Mouse (Mus musculus): ENCODE data around the gene Kif16b.

Kif16b gene

GRCm38 (mm10) chr2:142641766-142642165 is 259.6 kb downstream of the Kif16b start:
- DNase-seq: peak; percentile 11

- DNase-seq: no peak
Observed at GRCm38 (mm10) chr2:142635606-142636304, 265.6 kb downstream of the Kif16b start.

DNA sequence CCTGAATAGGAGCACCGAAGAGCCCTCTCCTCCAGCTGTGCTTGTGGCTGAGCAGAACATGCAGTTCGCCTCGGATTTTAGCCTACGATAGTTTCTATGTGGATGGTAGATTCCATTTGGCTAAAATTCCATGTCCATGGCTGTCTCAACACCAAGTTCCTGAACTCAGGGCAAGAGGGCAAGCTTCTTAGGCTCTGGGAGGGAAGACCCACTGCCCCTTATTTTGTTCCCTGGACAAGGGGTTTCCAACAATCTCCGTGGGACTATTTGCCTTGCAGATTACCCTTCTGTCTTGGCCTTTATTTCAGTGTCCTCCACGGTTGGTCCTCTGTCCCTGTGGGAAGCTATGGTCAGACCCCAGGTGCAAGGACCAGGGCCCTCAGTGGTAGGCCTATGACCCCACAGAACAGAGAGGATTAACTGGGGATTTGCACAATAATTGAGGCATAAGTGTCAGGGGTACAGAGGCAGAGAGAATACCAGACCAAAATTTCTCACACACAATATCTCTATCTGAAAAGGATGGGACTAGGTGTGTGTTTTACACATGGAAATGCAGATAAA is 267.3 kb downstream of the Kif16b start:
- no peak for DNase-seq

DNA sequence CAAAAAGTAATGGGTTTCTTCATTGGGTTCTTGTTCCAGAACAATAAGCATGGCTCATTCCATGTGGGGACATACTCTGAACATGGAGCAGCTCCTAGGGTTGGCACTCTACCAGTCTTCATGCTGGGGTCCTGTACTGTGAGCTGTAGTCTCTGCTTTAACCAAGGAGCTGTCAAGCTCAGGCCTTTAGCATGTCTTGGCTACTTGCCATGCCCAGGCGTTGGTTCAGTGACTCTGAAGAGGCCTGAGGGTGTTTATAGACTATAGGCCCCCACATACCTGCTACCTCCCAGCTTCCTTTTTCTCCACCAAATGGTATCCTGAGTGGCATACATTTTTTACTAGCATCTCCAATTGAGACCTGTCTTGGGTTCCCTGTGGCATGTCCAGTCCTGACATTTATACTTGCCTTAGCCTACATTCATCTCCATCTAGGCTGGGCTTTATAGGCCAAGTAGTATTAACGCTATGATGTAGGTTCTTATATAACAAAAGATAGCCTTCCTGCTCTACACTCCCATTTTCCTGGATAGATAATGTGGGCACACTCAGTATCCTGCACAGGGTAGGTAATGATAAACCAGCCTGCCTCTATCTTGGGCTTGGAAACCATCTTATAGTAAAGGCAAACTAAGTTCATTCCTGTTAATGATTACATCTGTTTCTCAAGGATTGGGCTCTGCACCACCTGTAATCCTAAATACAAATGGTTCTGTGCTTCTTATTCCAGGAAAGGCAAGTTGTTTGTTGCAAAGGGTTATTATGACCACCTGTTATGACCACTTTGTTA is 271.6 kb downstream of the Kif16b start:
- no peak for DNase-seq

- no peak for DNase-seq
Observed at GRCm38 (mm10) chr2:142625756-142626155, 275.6 kb downstream of the Kif16b start.

GRCm38 (mm10) chr2:142625101-142625500 is 276.2 kb downstream of the Kif16b start:
- DNase-seq: no peak

GRCm38 (mm10) chr2:142624254-142624653 is 277.1 kb downstream of the Kif16b start:
- no peak for DNase-seq

GRCm38 (mm10) chr2:142621152-142621551 is 280.2 kb downstream of the Kif16b start:
- no peak for DNase-seq

DNA sequence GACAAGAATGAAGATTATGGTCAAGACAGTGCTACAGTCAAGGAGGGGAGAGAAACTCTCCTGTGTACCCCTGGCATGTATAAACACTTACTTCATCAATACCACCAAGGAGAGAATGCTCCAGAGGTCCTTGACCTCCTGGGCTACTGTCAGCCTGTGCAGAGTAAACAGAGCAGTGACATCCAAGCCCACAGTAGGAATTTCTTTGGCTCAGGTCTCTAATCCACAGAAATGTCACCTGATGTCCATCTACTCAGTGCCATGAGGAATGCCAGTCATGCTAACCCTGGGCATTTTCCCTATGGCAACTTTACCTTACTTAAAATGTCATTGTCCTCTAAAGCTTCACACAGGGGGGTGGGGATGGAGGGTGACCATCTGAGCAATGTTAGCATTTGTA is 281.4 kb downstream of the Kif16b start:
- DNase-seq: no peak

- no peak for DNase-seq
Observed at GRCm38 (mm10) chr2:142614535-142614934, 286.8 kb downstream of the Kif16b start.

DNA sequence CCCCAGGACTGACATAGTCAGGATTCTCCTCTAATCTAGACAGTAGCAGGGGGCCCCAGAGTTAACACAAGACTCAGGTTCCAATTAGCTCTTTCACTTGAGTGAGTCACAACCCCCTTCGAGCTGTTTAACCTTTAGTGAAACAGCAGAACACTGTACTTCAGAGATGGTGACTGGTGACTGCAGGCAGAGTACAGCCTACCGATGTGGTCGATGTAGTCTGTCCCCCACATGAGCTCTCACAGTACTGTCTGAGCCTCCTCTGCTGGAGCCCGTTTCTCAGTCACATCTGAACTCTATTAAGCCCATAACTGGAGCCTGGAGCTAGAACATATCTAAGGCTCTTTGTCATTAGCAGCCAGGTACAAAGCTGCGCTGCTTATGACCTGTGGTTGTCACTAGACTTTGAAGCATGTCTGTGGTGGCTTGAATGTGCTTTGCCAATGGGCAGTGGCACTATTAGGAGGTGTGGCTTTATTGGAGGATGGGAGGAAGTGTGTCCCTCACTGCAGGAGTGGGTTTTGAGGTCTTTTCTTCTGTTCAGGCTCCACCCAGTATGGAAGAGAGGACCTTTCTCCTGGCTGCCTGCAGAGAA is 288.9 kb downstream of the Kif16b start:
- DNase-seq: no peak

GRCm38 (mm10) chr2:142611113-142611512 is 290.2 kb downstream of the Kif16b start:
- DNase-seq: peak; percentile 51

DNA sequence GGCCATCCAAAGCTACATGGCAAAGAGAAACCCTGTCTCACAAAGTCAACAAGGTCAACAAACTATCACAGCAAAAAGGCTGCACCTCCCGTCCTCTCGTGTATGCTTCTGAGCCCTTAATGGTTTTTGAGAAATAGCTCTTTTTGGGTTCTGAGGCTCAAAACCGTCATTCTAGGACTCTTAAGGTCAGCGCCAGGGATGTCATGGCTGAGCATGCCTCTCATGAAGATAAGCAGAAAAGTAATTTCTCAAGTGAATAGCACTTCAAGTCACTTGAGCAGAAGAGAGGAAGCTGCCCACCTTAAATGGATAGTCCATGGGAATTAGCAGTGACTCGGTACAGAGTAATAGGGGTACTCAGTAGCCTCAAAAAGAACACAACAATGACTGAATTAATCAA is 291.1 kb downstream of the Kif16b start:
- DNase-seq: no peak

DNA sequence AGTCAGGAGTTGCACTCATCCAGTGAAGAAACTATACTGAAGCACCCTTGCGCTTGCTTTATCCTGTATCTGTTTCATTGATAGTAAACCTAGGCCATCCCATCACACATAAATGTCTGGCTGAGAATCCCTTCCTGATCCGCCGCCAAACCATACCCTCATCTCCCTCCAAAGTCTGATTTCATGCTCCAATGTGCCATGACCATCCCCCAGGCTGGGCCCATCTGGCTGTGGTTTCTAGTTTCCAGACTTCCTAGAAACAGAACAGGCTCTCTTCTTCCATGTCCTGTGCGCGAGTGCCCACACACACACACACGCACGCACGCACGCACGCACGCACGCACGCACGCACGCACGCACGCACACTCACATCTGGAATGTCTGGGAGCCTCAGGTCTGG is 292.6 kb downstream of the Kif16b start:
- DNase-seq: no peak

DNA sequence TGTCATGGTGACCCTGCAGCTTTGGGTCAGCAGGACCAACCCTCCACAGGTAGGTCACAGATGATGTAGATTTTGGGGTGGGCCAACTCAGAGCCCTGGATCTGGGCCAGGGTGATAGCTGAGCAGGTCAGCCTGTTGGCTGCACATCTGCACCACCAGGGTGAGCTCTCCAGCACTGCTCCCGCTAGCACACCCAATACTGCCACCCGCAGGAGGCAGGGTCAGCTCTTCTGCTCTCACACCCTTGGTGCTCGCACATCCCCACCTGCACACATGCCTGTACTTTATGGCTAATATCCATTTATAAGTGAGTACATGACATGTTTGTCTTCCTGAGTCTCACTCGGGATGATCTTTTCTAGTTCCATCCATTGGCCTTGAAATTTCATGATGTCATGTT is 296.6 kb downstream of the Kif16b start:
- no peak for DNase-seq

- DNase-seq: no peak
Observed at GRCm38 (mm10) chr2:142603210-142603609, 298.1 kb downstream of the Kif16b start.

DNA sequence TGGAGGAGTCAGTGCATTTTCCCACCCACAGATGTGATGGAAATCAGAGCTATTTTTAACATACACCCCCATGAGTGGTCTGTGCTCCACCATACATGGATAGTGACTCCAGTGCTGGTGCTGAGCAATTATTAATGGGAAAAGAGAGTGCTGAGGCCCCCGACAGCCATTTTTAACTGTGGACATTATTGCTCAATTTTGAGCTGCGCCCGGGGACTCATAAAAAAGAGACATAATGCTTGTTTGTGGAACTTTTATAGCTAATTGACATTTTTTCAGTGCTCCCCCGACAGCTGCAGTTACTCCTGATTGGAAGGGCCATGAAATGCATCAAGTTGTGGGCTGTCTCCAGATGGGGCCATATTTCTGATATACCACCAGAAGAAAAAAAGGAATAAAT is 302.1 kb downstream of the Kif16b start:
- no peak for DNase-seq

- DNase-seq: no peak
Observed at GRCm38 (mm10) chr2:142596176-142597170, 304.9 kb downstream of the Kif16b start.

- no peak for DNase-seq
Observed at GRCm38 (mm10) chr2:142590938-142591337, 310.4 kb downstream of the Kif16b start.

GRCm38 (mm10) chr2:142590284-142590724 is 311.0 kb downstream of the Kif16b start:
- no peak for DNase-seq

GRCm38 (mm10) chr2:142589403-142590283 is 311.7 kb downstream of the Kif16b start:
- DNase-seq: no peak

All from lung, postnatal 36 days (tissue).